Mouse (Mus musculus): Measurements from ENCODE around the gene Rtn2.

- no peak for TF ChIP-seq CTCF (IDR thresholded peaks at IDR 0.05; ENCODE audit: borderline replicate concordance, extremely low read depth, insufficient read depth, insufficient read length)
- TF ChIP-seq POLR2A (IDR thresholded peaks at IDR 0.05; ENCODE audit: borderline replicate concordance, extremely low read depth, insufficient read depth, insufficient read length, poor library complexity, severe bottlenecking) = no peak
These were observed 2.8 kb upstream of the Rtn2 start, which contains the start of gene Ppm1n for GRCm38 (mm10) chr7:19279581-19280114.

Data from brain, embryonic 14.5 days (tissue).